Mouse (Mus musculus): ENCODE results near the gene Gpr50.

Gene Gpr50

GRCm38 (mm10) chrX:71663374-71663773 lies at the start of gene Gpr50:
TSS of gene Gpr50 (plus strand) at chrX:71663667.
- no peak for DNase-seq (ENCODE audit: low spot score)

- no peak for DNase-seq (ENCODE audit: low spot score)
Observed at GRCm38 (mm10) chrX:71622286-71622685, 41.2 kb upstream of the Gpr50 start.

GRCm38 (mm10) chrX:71623843-71624242 lies 39.6 kb upstream of the Gpr50 start:
- no peak for DNase-seq (ENCODE audit: low spot score)

GRCm38 (mm10) chrX:71628306-71628705 lies 35.2 kb upstream of the Gpr50 start:
- DNase-seq (ENCODE audit: low spot score), result peak; percentile 5

DNA sequence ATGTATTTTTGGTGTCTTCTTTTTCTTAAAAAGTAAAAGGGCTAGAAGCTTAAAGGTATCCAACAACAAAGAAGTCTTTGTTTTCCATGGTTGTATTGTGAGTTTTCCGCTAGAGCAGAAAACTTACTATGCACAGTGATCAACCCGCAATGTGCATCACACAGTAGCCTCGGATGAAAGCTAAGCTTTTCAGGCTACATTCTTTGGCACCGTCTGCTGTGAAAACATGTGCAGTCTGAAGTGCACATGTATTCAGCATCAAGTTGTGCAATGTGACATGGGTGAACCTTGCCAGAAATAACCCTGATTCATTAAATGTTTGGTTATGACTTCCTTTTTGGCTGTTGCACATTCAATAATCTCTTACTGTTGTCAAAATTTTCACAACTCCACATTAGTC lies 32.8 kb upstream of the Gpr50 start:
- no peak for DNase-seq (ENCODE audit: low spot score)

GRCm38 (mm10) chrX:71631130-71631529 lies 32.3 kb upstream of the Gpr50 start:
- DNase-seq (ENCODE audit: low spot score), result no peak

- DNase-seq (ENCODE audit: low spot score), result no peak
Observed at GRCm38 (mm10) chrX:71647958-71648357, 15.5 kb upstream of the Gpr50 start.

DNA sequence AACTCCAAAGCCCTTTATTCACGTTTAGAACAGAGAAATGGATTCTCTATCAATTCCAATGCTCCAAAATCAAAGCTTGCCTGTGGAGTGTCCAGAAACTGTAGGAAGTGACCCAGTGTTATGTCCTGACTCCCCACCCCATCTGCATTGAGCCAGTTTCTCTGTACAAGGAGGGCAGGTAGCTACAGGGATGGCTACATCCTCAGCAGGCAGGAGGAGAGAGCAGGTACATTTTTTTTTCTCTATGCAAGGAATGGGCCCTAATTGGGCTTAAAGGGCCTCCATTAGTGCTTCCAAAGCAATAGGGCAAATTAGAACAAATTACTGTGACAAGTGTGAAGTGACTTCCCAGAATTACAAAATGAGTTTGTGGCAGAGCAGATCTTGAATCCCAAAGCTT lies 15.0 kb upstream of the Gpr50 start:
- DNase-seq (ENCODE audit: low spot score), result no peak

- peak; percentile 11 for DNase-seq (ENCODE audit: low spot score)
Observed at GRCm38 (mm10) chrX:71648848-71649454, 14.5 kb upstream of the Gpr50 start.

GRCm38 (mm10) chrX:71649993-71650392 lies 13.5 kb upstream of the Gpr50 start:
- no peak for DNase-seq (ENCODE audit: low spot score)

DNA sequence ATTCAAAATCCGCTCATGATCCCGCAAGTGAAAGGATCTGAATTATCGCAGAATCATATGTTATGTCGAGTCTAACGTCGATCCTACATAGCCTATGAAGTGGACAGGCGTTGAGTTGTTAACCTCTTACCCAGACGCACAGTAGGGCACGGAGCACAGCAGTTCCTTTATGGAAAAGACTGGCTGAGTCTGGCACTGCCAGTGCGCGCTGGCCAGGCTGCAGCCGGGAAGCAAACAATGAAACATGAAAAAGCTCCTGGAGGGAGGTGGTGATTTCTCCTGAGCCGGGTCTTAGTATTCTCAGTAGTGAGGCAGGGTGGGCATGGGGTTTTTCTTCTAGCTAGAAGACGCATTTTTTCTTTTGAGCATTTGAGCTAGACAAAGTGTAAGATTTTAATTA lies 1.7 kb upstream of the Gpr50 start:
- no peak for DNase-seq (ENCODE audit: low spot score)

DNA sequence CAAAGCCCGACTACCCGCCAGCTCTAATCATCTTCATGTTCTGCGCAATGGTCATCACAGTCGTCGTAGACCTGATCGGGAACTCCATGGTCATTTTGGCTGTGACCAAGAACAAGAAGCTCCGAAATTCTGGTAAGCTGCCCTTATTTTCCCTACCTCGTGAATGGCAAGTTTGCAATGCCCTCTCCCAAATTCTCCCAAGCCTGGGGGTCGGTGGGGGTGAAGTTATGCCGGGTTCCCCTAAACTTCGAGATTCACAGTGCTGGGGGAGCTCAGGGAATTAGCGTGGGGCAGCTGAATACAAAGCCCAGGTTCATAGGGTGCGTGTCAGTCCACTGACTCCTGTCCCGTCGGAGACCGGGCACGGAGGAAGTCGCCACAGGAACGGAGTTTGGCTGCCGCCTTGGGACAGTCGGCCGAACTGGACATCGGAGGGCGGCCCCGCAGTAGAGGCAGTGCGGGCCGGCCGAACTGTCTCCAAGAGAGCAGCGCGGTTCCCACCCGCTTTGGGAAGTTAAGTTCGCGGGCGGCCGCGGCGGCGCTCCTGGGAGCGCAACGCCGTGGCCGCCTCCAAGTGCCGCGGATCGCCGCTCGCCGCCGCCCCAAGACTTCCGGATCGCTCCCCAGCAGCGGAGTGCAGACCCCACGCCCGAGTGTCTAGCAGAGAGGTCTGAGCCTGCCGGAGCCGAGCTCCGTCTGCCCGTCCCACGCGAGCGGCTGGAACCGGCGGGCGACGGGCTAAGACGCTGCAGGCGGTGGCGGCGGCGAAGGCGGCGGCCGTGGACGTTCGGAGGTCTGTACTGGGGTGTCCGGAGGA lies 612 bp downstream of the Gpr50 start:
- DNase-seq (ENCODE audit: low spot score), result no peak

- DNase-seq (ENCODE audit: low spot score), result no peak
Observed at GRCm38 (mm10) chrX:71664688-71665026, 1.2 kb downstream of the Gpr50 start.

- no peak for DNase-seq (ENCODE audit: low spot score)
Observed at GRCm38 (mm10) chrX:71670254-71670653, 6.8 kb downstream of the Gpr50 start.

DNA sequence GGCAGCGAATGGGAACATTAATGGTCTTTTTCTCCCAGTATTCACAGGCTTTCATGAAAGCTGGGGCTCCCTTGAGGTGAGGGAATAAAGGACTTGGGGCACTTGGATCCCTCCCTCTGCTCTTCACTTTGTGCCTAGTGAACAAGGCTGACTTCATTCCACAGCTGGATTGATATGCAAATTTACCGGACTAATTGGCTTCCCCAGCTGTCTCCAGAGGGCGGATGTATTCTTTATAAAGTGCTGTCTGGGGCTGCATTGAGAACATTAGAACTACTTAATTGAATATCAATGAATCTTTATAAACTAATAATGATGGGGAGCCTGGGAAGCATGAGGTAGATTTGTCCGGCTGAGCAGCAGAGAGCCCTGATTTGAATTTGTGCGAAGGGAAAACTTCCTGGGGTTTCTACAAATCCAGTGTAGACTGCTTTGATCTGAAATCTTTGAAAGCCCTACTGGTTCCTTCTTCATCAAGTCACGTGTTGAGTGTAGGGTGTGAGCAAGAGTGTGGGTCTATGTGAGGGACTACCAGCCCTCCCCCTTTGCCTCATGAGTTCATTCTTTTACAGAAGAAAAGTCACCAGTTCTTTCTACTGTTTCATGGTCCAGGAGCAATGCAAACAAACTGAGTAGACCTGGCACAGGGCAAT lies 37.5 kb downstream of the Gpr50 start:
- no peak for DNase-seq (ENCODE audit: low spot score)
